Mouse (Mus musculus) forebrain, embryonic 11.5 days (tissue): ENCODE results near the gene Itsn1. TPM values are rescaled to one million over a fixed set of nuclear protein-coding genes. Genes with fewer than 3 reads are reported as not detected.

ENCODE experiments used
- ATAC-seq: fragments of 200-750 bp; cut with Nextera tagmentation; replicated peaks from 2 replicates; pipeline ENCODE4 v1.8.0; 2017; ENCODE audit warnings: moderate TSS enrichment; ENCODE audit not compliant: low FRiP score
- DNase-seq: peaks from one replicate; pipeline ENCODE4 v3.0.0-alpha.2; 2017; ENCODE audit warnings: low spot score
- H3K27ac ChIP-seq: fragments of 300-500 bp; sonication (generic); 2 replicates; pipeline ENCODE4 v1.5.1; 2014; ENCODE audit warnings: low read depth, low read length
- H3K27me3 ChIP-seq: fragments of 300-500 bp; sonication (generic); 2 replicates; pipeline ENCODE4 v1.6.1; 2014; ENCODE audit warnings: mild to moderate bottlenecking, low read length, mixed read lengths; ENCODE audit not compliant: control insufficient read depth, insufficient read depth
- H3K36me3 ChIP-seq: fragments of 300-500 bp; sonication (generic); 2 replicates; pipeline ENCODE4 v1.6.1; 2014; ENCODE audit warnings: mild to moderate bottlenecking, low read length, moderate library complexity, mixed read lengths; ENCODE audit not compliant: control insufficient read depth, insufficient read depth
- H3K4me1 ChIP-seq: fragments of 300-500 bp; sonication (generic); replicated peaks from 2 replicates; pipeline ENCODE4 v1.6.1; 2014; ENCODE audit warnings: low read length, mixed read lengths; ENCODE audit not compliant: control insufficient read depth, insufficient read depth
- H3K4me2 ChIP-seq: fragments of 300-500 bp; sonication (generic); 2 replicates; pipeline ENCODE4 v1.6.1; 2014; ENCODE audit warnings: low read depth, mild to moderate bottlenecking, low read length, moderate library complexity, mixed read lengths; ENCODE audit not compliant: severe bottlenecking
- H3K4me3 ChIP-seq: fragments of 300-500 bp; sonication (generic); 2 replicates; pipeline ENCODE4 v1.5.1; 2014; ENCODE audit warnings: low read depth, low read length
- H3K9ac ChIP-seq: fragments of 300-500 bp; sonication (generic); 2 replicates; pipeline ENCODE4 v1.6.1; 2014; ENCODE audit warnings: low read length
- H3K9me3 ChIP-seq: fragments of 300-500 bp; sonication (generic); 2 replicates; pipeline ENCODE4 v1.6.1; 2016; ENCODE audit warnings: low read length, mixed read lengths; ENCODE audit not compliant: control insufficient read depth
- WGBS: fragments of 180-500 bp; shearing (Covaris S2); extraction: QIAGEN DNeasy Blood & Tissue Kit; methylation state at CpG from one replicate; pipeline ENCODE4 v1.1.7; 2014; 5-methylcytosine and 5-hydroxymethylcytosine counted together
- polyA plus RNA-seq: library from polyadenylated mRNA; unstranded; fragments of >200 nt; fragmentation: Nextera tagmentation; extraction: Ambion mirVana; gene quantifications from 2 replicates; pipeline ENCODE4 v1.2.1, GENCODE M21; 2014

Gene Itsn1
- polyA plus RNA-seq, 1 experiment from 2014 or later = 55.2 TPM

GRCm38 (mm10) chr16:91829121-91829520 lies 100.0 kb downstream of the Itsn1 start:
- no peak overlapping the region for H3K4me2 ChIP-seq
- 83% methylated on average over 5 of the region's 5 CpGs for WGBS
- no peak for DNase-seq
- no peak overlapping the region for H3K27ac ChIP-seq
- no peak for ATAC-seq
- peaks cover 8% of the 10 kb centered on the region; the same call in 1 of the 2 replicates for H3K4me1 ChIP-seq
- no peak overlapping the region for H3K4me3 ChIP-seq
- H3K9me3 ChIP-seq = no peaks in the 10 kb centered on the region
- no peaks in the 10 kb centered on the region for H3K27me3 ChIP-seq
- no peak overlapping the region for H3K9ac ChIP-seq
- H3K36me3 ChIP-seq = no peaks in the 10 kb centered on the region; the same call in 1 of the 2 replicates

GRCm38 (mm10) chr16:91830260-91830659 lies 101.2 kb downstream of the Itsn1 start:
- Histone ChIP-seq H3K9ac (no peak overlapping the region), H3K9me3 (no peaks in the 10 kb centered on the region), H3K4me3 (no peak overlapping the region), H3K4me2 (no peak overlapping the region), H3K4me1 (peaks cover 8% of the 10 kb centered on the region; the same call in 1 of the 2 replicates), H3K27ac (no peak overlapping the region), H3K36me3 (no peaks in the 10 kb centered on the region; the same call in 1 of the 2 replicates), H3K27me3 (no peaks in the 10 kb centered on the region)
- no peak for ATAC-seq
- 80% methylated on average over 23 of the region's 23 CpGs for WGBS
- DNase-seq = no peak

GRCm38 (mm10) chr16:91833121-91833520 lies 104.0 kb downstream of the Itsn1 start:
- no peak overlapping the region for H3K4me3 ChIP-seq
- H3K9me3 ChIP-seq = no peaks in the 10 kb centered on the region
- no peaks in the 10 kb centered on the region; the same call in 1 of the 2 replicates for H3K36me3 ChIP-seq
- H3K27me3 ChIP-seq = no peaks in the 10 kb centered on the region
- DNase-seq (no peak), ATAC-seq (no peak)
- no peak overlapping the region for H3K9ac ChIP-seq
- no peak overlapping the region for H3K4me2 ChIP-seq
- WGBS = 91% methylated on average over 5 of the region's 5 CpGs
- no peak overlapping the region for H3K27ac ChIP-seq
- H3K4me1 ChIP-seq = peaks cover 12% of the 10 kb centered on the region; the same call in 1 of the 2 replicates

- Histone ChIP-seq H3K4me2 (no peak overlapping the region), H3K27ac (no peak overlapping the region), H3K4me1 (peaks cover 12% of the 10 kb centered on the region; the same call in 1 of the 2 replicates), H3K9ac (no peak overlapping the region), H3K9me3 (no peaks in the 10 kb centered on the region), H3K27me3 (no peaks in the 10 kb centered on the region), H3K4me3 (no peak overlapping the region), H3K36me3 (no peaks in the 10 kb centered on the region; the same call in 1 of the 2 replicates)
- 88% methylated on average over 2 of the region's 2 CpGs for WGBS
- ATAC-seq (no peak), DNase-seq (no peak)
Observed at GRCm38 (mm10) chr16:91833558-91833957, 104.5 kb downstream of the Itsn1 start.

GRCm38 (mm10) chr16:91833981-91834380 lies 104.9 kb downstream of the Itsn1 start:
- H3K9ac ChIP-seq = no peak overlapping the region
- no peaks in the 10 kb centered on the region for H3K9me3 ChIP-seq
- no peak overlapping the region for H3K27ac ChIP-seq
- no peaks in the 10 kb centered on the region; the same call in 1 of the 2 replicates for H3K36me3 ChIP-seq
- WGBS = 92% methylated on average over 1 of the region's 1 CpGs
- no peak overlapping the region for H3K4me2 ChIP-seq
- H3K27me3 ChIP-seq = no peaks in the 10 kb centered on the region
- DNase-seq (no peak), ATAC-seq (no peak)
- no peak overlapping the region for H3K4me3 ChIP-seq
- peaks cover 12% of the 10 kb centered on the region; the same call in 1 of the 2 replicates for H3K4me1 ChIP-seq

GRCm38 (mm10) chr16:91835790-91836189 lies 106.7 kb downstream of the Itsn1 start:
- Histone ChIP-seq H3K9me3 (no peaks in the 10 kb centered on the region), H3K27me3 (no peaks in the 10 kb centered on the region), H3K4me3 (no peak overlapping the region), H3K36me3 (no peaks in the 10 kb centered on the region; the same call in 1 of the 2 replicates), H3K4me1 (peaks cover 10% of the 10 kb centered on the region; the same call in 1 of the 2 replicates), H3K9ac (no peak overlapping the region), H3K4me2 (no peak overlapping the region), H3K27ac (no peak overlapping the region; the same call in 1 of the 2 replicates)
- DNase-seq (no peak), ATAC-seq (no peak)
- 88% methylated on average over 6 of the region's 6 CpGs for WGBS

- Histone ChIP-seq H3K9ac (no peak overlapping the region), H3K4me1 (peaks cover 10% of the 10 kb centered on the region; the same call in 1 of the 2 replicates), H3K36me3 (peaks cover 2% of the 10 kb centered on the region; the same call in 1 of the 2 replicates), H3K27ac (peak overlapping the region; percentile 67), H3K4me3 (no peak overlapping the region), H3K4me2 (peak overlapping the region; percentile 13; the same call in 1 of the 2 replicates), H3K9me3 (no peaks in the 10 kb centered on the region), H3K27me3 (no peaks in the 10 kb centered on the region)
- DNase-seq (no peak), ATAC-seq (peak; percentile 75)
- WGBS = 46% methylated on average over 18 of the region's 18 CpGs
Observed at GRCm38 (mm10) chr16:91836592-91837557, 107.8 kb downstream of the Itsn1 start.

- ATAC-seq (0 out of 2 replicates have a peak, but pooled peaks have one; percentile 6), DNase-seq (no peak)
- H3K9me3 ChIP-seq = no peaks in the 10 kb centered on the region
- H3K4me1 ChIP-seq = peaks cover 10% of the 10 kb centered on the region; the same call in 1 of the 2 replicates
- no peak overlapping the region for H3K4me3 ChIP-seq
- peaks cover 2% of the 10 kb centered on the region; the same call in 1 of the 2 replicates for H3K36me3 ChIP-seq
- H3K9ac ChIP-seq = 0 out of 2 replicates have a peak overlapping the region, but pooled peaks have one; percentile 21
- peak overlapping the region; percentile 13; the same call in 1 of the 2 replicates for H3K4me2 ChIP-seq
- H3K27me3 ChIP-seq = no peaks in the 10 kb centered on the region
- WGBS = 60% methylated on average over 4 of the region's 4 CpGs
- peak overlapping the region; percentile 67 for H3K27ac ChIP-seq
Observed at GRCm38 (mm10) chr16:91837558-91838041, 108.5 kb downstream of the Itsn1 start.
